Mouse (Mus musculus) spleen, adult 2 months (tissue): ENCODE measurements around the gene Tnfrsf13b. TPM values are rescaled to one million over a fixed set of nuclear protein-coding genes. Genes with fewer than 3 reads are reported as not detected.
"Not testable (repeated sequence)": the region's sequence is repeated elsewhere in the genome, so short reads cannot be mapped to it uniquely, and the experiment has no call there.

Source experiments
- DNase-seq, 2 experiments: peaks; one replicate each; pipeline versions ENCODE4 v3.0.0 to v3.0.0-alpha.2; 2012 to 2021; ENCODE audit warnings: low spot score in 2 of 2, low read depth in 1 of 2
- H3K27ac ChIP-seq: fragments of 200-500 bp; 2 replicates; pipeline ENCODE4 v1.5.1; 2012; ENCODE audit warnings: low read length, inconsistent platforms; ENCODE audit not compliant: insufficient read depth
- H3K27me3 ChIP-seq: fragments of 200-500 bp; 2 replicates; pipeline ENCODE4 v1.6.1; 2012; ENCODE audit warnings: mild to moderate bottlenecking, moderate library complexity, low read length, inconsistent platforms; ENCODE audit not compliant: control insufficient read depth, insufficient read depth
- H3K36me3 ChIP-seq: fragments of 200-500 bp; 2 replicates; pipeline ENCODE4 v1.6.1; 2012; ENCODE audit warnings: mild to moderate bottlenecking, low read length, inconsistent platforms; ENCODE audit not compliant: control insufficient read depth, insufficient read depth
- H3K4me1 ChIP-seq: fragments of 200-500 bp; 2 replicates; pipeline ENCODE4 v1.6.1; 2011; ENCODE audit warnings: inconsistent platforms; ENCODE audit not compliant: control insufficient read depth, insufficient read depth, insufficient read length
- H3K4me3 ChIP-seq: fragments of 200-500 bp; 2 replicates; pipeline ENCODE4 v1.5.1; 2011; ENCODE audit warnings: mild to moderate bottlenecking, inconsistent platforms; ENCODE audit not compliant: insufficient read depth, insufficient read length; ENCODE audit errors: extremely low read depth
- CTCF ChIP-seq: fragments of 200-500 bp; IDR thresholded peaks from 2 replicates; pipeline ENCODE4 v1.5.1; 2011; ENCODE audit warnings: mild to moderate bottlenecking, inconsistent platforms; ENCODE audit not compliant: insufficient read depth, insufficient read length, insufficient replicate concordance; ENCODE audit errors: extremely low read depth
- POLR2A ChIP-seq: fragments of 200-500 bp; IDR thresholded peaks from 2 replicates; pipeline ENCODE4 v1.6.1; 2011; ENCODE audit warnings: low read depth, low read length, inconsistent platforms
- WGBS: fragments of 180-500 bp; shearing (Covaris S2); methylation state at CpG from one replicate; pipeline ENCODE4 v1.1.7; 2018; 5-methylcytosine and 5-hydroxymethylcytosine counted together
- polyA plus RNA-seq: library from polyadenylated mRNA; depleted of rRNA; stranded (reverse); fragments of >200 nt; gene quantifications from 2 replicates; pipeline ENCODE4 v1.2.3, GENCODE M21; 2012

Gene Tnfrsf13b
- polyA plus RNA-seq, 1 experiment = 221 TPM

DNA sequence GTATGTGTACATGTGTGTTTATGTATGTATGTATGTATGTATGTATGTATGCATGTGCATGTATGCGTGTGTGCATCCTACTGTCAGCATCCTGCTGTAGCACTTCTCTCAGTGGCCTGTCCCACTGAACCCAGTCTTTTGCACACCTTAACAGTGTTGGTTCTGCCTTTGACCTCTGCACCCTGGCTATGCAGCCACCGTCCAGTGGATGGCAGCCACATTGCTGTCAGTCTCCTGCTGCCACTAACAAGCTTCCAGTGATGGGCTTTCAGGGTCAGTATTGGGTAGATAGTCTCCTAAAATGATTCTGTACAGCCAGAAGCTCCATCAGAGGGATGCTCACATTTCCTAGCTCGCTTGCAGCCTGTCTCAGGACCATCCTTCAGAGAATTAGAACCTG lies 2.7 kb upstream of the Tnfrsf13b start:
- 84% methylated on average over 3 of the region's 3 CpGs for WGBS
- Histone ChIP-seq H3K27ac (0 out of 2 replicates have a peak overlapping the region, but pooled peaks have one; percentile 2), H3K36me3 (no peaks in the 10 kb centered on the region), H3K4me3 (no peak overlapping the region), H3K4me1 (peaks cover 17% of the 10 kb centered on the region; the same call in 1 of the 2 replicates), H3K27me3 (no peaks in the 10 kb centered on the region)
- no peak for TF ChIP-seq POLR2A
- TF ChIP-seq CTCF = no peak
- DNase-seq = no peak

GRCm38 (mm10) chr11:61125970-61126369 lies 585 bp upstream of the Tnfrsf13b start:
- Histone ChIP-seq H3K36me3 (no peaks in the 10 kb centered on the region), H3K27ac (0 out of 2 replicates have a peak overlapping the region, but pooled peaks have one; percentile 16), H3K27me3 (no peaks in the 10 kb centered on the region), H3K4me3 (no peak overlapping the region), H3K4me1 (peaks cover 17% of the 10 kb centered on the region; the same call in 1 of the 2 replicates)
- DNase-seq = no peak
- WGBS = 83% methylated on average over 5 of the region's 5 CpGs
- TF ChIP-seq CTCF (no peak), POLR2A (no peak)

DNA sequence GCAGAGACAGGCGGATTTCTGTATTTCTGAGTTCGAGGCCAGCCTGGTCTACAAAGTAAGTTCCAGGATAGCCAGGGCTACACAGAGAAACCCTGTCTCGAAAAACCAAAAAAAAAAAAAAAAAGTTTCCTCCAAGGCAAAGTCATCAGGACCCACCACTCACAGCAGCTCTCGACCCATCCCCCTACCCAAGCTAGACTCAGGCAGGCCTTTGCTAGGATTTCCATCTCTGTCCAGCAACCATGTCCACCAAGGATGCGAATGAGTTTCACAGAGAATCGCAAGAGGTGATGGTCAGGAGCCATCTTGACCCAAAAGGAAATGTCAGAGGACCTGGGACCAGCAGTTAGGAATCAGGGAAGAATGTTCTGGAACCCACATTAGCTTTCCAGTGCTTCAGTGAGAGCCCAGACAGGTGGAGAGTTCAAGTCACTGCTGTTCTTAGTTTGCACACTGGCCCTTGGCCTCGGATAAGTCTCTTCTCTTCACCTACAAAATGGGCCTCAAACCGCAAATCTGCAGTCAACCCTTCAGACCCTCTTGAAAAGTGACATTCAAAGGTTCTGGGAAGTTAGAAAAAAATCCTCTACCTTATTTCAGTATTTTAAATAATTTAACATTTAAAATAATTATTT lies 983 bp downstream of the Tnfrsf13b start:
- no peak for DNase-seq
- H3K27me3 ChIP-seq = no peaks in the 10 kb centered on the region
- WGBS = 84% methylated on average over 8 of the region's 8 CpGs

GRCm38 (mm10) chr11:61129305-61129704 lies 2.8 kb downstream of the Tnfrsf13b start:
- H3K36me3 ChIP-seq = no peaks in the 10 kb centered on the region
- peaks cover 3% of the 10 kb centered on the region; the same call in 1 of the 2 replicates for H3K4me1 ChIP-seq
- no peaks in the 10 kb centered on the region for H3K27me3 ChIP-seq
- no peak overlapping the region for H3K27ac ChIP-seq
- 62% methylated on average over 10 of the region's 10 CpGs for WGBS
- no peak overlapping the region for H3K4me3 ChIP-seq
- DNase-seq = no peak
- no peak for TF ChIP-seq POLR2A

More for the DNA sequence above, 983 bp downstream of the Tnfrsf13b start:
- Histone ChIP-seq H3K27ac (no peak overlapping the region), H3K4me1 (peaks cover 16% of the 10 kb centered on the region; the same call in 1 of the 2 replicates), H3K36me3 (no peaks in the 10 kb centered on the region), H3K4me3 (no peak overlapping the region)
- TF ChIP-seq CTCF (no peak), POLR2A (no peak)

DNA sequence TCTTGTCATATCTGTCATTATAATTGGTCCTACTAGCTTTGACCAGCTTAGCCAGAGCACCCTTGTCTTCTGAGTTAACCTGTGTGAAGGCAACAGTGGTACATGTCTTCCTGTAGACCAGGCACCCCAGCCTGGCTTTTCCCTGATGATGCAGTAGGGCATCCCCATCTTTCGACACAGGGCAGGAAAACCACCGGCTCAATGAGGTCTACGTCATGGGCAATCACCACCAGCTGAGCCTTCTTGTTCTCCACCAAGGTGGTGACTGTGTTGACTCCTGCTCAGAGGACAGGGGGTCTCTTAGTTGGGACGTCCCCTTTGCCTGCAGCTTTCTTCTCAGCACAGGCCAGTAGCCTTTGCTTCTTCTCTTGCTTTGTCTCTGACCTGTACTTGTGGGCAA lies 4.1 kb downstream of the Tnfrsf13b start:
- not testable (repeated sequence) for H3K27me3 ChIP-seq, H3K4me3 ChIP-seq, H3K4me1 ChIP-seq, DNase-seq, H3K36me3 ChIP-seq, H3K27ac ChIP-seq
- WGBS = 90% methylated on average over 4 of the region's 4 CpGs

DNA sequence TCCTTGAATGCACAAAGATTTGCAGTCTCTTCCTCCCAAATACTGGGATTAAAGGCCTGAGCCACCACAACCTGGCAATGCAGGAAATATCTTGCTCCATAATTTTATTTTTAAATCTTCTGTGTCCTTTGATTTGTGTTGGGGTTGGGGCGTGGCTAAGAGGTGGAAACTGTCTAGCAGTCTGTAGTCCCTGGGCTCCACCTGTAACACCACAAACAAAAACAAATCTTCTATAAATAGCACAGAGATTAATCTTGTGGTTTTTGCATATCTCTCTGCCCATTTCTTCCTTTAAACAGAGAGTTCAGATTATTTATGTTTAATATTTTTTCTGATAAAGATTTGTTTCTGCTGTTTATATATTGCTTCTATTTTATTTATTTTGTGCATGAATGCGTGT lies 6.4 kb downstream of the Tnfrsf13b start:
- DNase-seq = no peak
- no peaks in the 10 kb centered on the region for H3K36me3 ChIP-seq
- no peak overlapping the region for H3K27ac ChIP-seq
- TF ChIP-seq POLR2A (no peak), CTCF (no peak)
- no peaks in the 10 kb centered on the region for H3K4me1 ChIP-seq
- H3K27me3 ChIP-seq = no peaks in the 10 kb centered on the region
- 59% methylated on average over 2 of the region's 2 CpGs for WGBS
- H3K4me3 ChIP-seq = no peak overlapping the region

DNA sequence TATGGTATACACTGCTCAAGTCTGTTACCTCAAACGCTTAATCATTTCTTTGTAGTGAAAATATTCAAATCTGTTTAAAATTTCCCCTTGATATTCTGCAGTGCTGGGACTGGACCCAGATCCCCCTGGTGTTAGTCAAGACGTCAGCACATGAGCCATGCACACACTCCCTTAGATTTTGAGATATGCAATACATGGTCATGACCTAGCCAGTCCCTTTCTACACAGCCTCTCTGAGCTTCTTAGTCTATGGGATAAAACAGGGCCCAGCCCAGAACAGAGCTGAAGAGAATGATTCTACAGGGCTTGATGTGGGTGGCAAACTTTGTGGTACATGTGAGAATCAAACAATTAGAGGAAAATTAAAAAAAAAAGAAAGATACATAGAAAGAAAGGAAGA lies 15.1 kb downstream of the Tnfrsf13b start:
- 45% methylated on average over 2 of the region's 2 CpGs for WGBS
- Histone ChIP-seq H3K4me3 (no peak overlapping the region), H3K27ac (peak overlapping the region; percentile 43; the same call in 1 of the 2 replicates), H3K4me1 (peaks cover 7% of the 10 kb centered on the region; the same call in 1 of the 2 replicates), H3K27me3 (no peaks in the 10 kb centered on the region), H3K36me3 (peaks cover 1% of the 10 kb centered on the region; the same call in 1 of the 2 replicates)
- DNase-seq = no peak
- TF ChIP-seq CTCF (no peak), POLR2A (no peak)
